Mouse (Mus musculus) kidney, adult 2 months (tissue): ENCODE results near the gene Grin2d.

Experiments
- CTCF ChIP-seq: fragments of 200-500 bp; conservative IDR thresholded peaks from 2 replicates; pipeline ENCODE4 v1.5.1; 2011; ENCODE audit warnings: low read depth, mild to moderate bottlenecking, control low read depth, low read length, moderate library complexity, mixed read lengths; ENCODE audit not compliant: insufficient read depth, insufficient read length
- POLR2A ChIP-seq: fragments of 200-500 bp; IDR thresholded peaks from one replicate; pipeline ENCODE4 v1.6.1; 2011; ENCODE audit warnings: low read depth, low read length, control low read depth

DNA sequence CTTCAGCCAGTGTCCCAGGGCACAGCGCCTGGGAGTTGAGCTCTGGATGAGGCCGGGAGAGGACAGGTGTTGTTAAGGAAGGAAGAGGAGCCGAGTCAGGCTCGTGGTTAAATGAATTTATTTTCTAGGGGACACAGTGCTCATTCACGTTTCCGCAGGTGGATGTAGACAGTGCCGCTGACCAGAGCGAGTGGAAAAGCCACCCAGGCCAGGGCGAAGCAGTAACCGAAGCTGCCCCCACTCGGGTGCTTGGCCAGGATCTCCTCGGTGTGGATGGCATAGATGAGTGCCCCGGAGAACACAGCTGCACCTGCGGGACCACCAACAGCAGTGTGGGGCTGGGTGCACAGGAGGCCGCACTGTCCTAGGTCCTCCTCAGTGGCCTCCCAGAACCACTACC is 39.7 kb upstream of the Grin2d start:
- TF ChIP-seq CTCF (no peak), POLR2A (no peak)
